Mouse (Mus musculus) forebrain, postnatal 0 days (tissue): ENCODE measurements around the gene Slc15a5. TPM values are rescaled to one million over a fixed set of nuclear protein-coding genes. Genes with fewer than 3 reads are reported as not detected.
A peak's percentile ranks its signal among the peaks of the same experiment; 100 is the strongest.

Experiments
- ATAC-seq: fragments of 200-750 bp; cut with Nextera tagmentation; 2 replicates; pipeline ENCODE4 v1.8.0; 2017; ENCODE audit warnings: mild to moderate bottlenecking, moderate library complexity
- DNase-seq: peaks from one replicate; pipeline ENCODE4 v3.0.0-alpha.2; 2015
- H3K27ac ChIP-seq: fragments of 300-500 bp; sonication (generic); 2 replicates; pipeline ENCODE4 v1.5.1; 2014; ENCODE audit warnings: low read depth, mild to moderate bottlenecking, antibody characterized with exemption, low read length, moderate library complexity, mixed read lengths
- H3K27me3 ChIP-seq: fragments of 300-500 bp; sonication (generic); 2 replicates; pipeline ENCODE4 v1.6.1; 2014; ENCODE audit warnings: mild to moderate bottlenecking, low read length, mixed read lengths; ENCODE audit not compliant: insufficient read depth
- H3K36me3 ChIP-seq: fragments of 300-500 bp; sonication (generic); 2 replicates; pipeline ENCODE4 v1.6.1; 2014; ENCODE audit warnings: mild to moderate bottlenecking, moderate library complexity; ENCODE audit not compliant: insufficient read depth
- H3K4me1 ChIP-seq: fragments of 300-500 bp; sonication (generic); 2 replicates; pipeline ENCODE4 v1.6.1; 2014; ENCODE audit warnings: antibody characterized with exemption; ENCODE audit not compliant: insufficient read depth
- H3K4me2 ChIP-seq: fragments of 300-500 bp; sonication (generic); 2 replicates; pipeline ENCODE4 v1.6.1; 2014; ENCODE audit warnings: low read depth, mild to moderate bottlenecking, moderate library complexity
- H3K4me3 ChIP-seq: fragments of 300-500 bp; sonication (generic); 2 replicates; pipeline ENCODE4 v1.5.1; 2014; ENCODE audit warnings: low read depth, low read length, mixed read lengths
- H3K9ac ChIP-seq: fragments of 300-500 bp; sonication (generic); 2 replicates; pipeline ENCODE4 v1.6.1; 2014; ENCODE audit warnings: mild to moderate bottlenecking
- H3K9me3 ChIP-seq: fragments of 300-500 bp; sonication (generic); 2 replicates; pipeline ENCODE4 v1.6.1; 2016; ENCODE audit warnings: low read length
- CTCF ChIP-seq: sonication (generic); IDR thresholded peaks from 2 replicates; pipeline ENCODE4 v1.5.1; 2016; ENCODE audit warnings: antibody characterized with exemption, control low read depth, low read depth
- WGBS: fragments of 180-500 bp; shearing (Covaris S2); extraction: QIAGEN DNeasy Blood & Tissue Kit; methylation state at CpG from one replicate; pipeline ENCODE4 v1.1.7; 2014; 5-methylcytosine and 5-hydroxymethylcytosine counted together
- polyA plus RNA-seq: library from polyadenylated mRNA; unstranded; fragments of >200 nt; fragmentation: Nextera tagmentation; extraction: Ambion mirVana; gene quantifications from 2 replicates; pipeline ENCODE4 v1.2.1, GENCODE M21; 2015
- total RNA-seq: library from RNA; depleted of rRNA; stranded (reverse); fragments of >200 nt; gene quantifications from 2 replicates; pipeline ENCODE4 v1.2.3, GENCODE M21; 2014

Slc15a5 gene
- total and polyA plus RNA-seq, 2 experiments from 2014 or later: 0.10 to 0.11 TPM

DNA sequence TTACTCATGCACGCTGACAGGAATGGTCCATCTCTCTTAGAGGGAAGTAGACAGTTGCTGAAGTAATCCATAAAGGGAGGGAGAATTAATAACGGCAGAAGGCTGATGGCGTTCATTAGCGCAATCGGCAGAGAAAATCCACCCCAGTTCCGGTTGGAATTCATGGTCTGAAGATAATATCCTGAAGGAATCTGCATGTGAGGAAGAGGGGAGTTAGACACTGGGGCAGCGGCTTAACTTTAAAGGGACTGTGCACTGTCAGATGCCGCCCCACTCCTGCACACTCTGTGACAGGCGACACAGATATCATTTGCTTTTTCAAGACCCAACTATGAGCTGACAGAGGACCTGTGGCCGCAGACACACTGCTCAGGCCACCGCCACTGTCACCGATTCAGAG, 42.8 kb downstream of the Slc15a5 start:
- H3K27me3 ChIP-seq: no peaks in the 10 kb centered on the region
- no peaks in the 10 kb centered on the region for H3K4me1 ChIP-seq
- no peaks in the 10 kb centered on the region for H3K36me3 ChIP-seq
- no peak overlapping the region for H3K4me3 ChIP-seq
- H3K27ac ChIP-seq: no peak overlapping the region
- no peaks in the 10 kb centered on the region for H3K9me3 ChIP-seq
- DNase-seq (no peak), ATAC-seq (no peak)
- WGBS: 96% methylated on average over 12 of the region's 12 CpGs
- H3K9ac ChIP-seq: no peak overlapping the region
- TF ChIP-seq CTCF: no peak
- H3K4me2 ChIP-seq: no peak overlapping the region

- Histone ChIP-seq H3K9me3 (no peaks in the 10 kb centered on the region), H3K27ac (no peak overlapping the region), H3K9ac (no peak overlapping the region), H3K4me1 (no peaks in the 10 kb centered on the region), H3K4me2 (no peak overlapping the region), H3K27me3 (no peaks in the 10 kb centered on the region), H3K36me3 (no peaks in the 10 kb centered on the region), H3K4me3 (no peak overlapping the region)
- no peak for ATAC-seq
- TF ChIP-seq CTCF: no peak
- DNase-seq: no peak
These were observed 62.8 kb downstream of the Slc15a5 start for GRCm38 (mm10) chr6:138016898-138017297.

DNA sequence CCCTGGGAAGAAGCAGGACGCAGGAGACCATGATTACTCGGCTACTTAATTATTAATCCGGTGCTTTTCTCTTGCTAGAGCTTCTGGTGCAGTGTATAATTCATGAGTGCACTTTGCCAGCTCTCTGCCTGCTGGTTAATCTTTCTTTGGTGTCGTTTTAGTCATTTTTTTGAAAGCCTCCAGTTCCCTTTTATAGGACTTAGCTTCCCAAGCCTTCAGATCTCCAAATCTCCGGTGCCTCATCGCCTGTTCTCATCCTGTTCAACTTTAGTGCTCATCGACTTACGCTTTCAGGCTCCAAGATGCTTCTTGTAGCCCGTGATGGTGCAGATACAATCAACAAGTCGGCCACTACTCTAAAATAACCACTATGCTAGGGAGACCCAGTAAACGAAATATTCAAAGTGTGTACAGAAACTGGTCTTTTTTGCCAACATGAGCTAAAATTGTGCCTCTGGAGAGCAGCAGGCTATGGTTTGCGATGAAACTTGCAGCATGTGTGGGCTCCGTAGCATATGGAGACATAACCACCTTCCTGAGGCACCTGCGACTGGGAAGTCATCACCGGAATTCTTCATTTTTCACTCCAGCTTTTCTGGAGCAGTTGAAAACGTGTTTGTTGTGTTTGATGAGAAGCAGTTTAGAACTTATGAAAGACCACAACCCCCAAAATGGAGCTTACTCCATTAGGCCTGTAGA, 64.6 kb downstream of the Slc15a5 start:
- no peak overlapping the region for H3K4me3 ChIP-seq
- no peaks in the 10 kb centered on the region for H3K27me3 ChIP-seq
- H3K9ac ChIP-seq: no peak overlapping the region
- H3K36me3 ChIP-seq: no peaks in the 10 kb centered on the region
- WGBS: 76% methylated on average over 16 of the region's 16 CpGs
- H3K4me1 ChIP-seq: no peaks in the 10 kb centered on the region
- TF ChIP-seq CTCF: no peak
- no peak for ATAC-seq
- no peak overlapping the region for H3K27ac ChIP-seq
- H3K4me2 ChIP-seq: no peak overlapping the region
- H3K9me3 ChIP-seq: no peaks in the 10 kb centered on the region
- DNase-seq: no peak

DNA sequence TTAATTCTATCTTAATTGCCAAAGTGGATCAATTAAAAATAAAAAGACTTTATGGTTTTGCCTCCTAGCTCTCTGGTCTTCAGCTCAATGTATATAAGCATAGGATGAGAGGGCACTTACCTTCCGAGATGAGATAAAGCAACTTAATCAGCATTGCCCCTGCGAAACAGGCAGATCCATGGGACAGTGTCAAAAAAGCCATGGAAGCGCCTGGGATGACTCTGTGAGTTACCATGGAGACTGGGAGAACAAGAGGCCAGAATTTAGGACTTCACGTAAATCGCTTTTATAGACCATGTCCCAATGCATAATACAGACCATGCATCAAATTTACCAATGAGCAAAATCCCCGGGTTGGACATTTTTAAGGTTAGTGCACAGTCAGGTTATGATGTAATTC, 67.8 kb downstream of the Slc15a5 start:
- H3K9me3 ChIP-seq: no peaks in the 10 kb centered on the region
- H3K9ac ChIP-seq: no peak overlapping the region
- TF ChIP-seq CTCF: no peak
- H3K27ac ChIP-seq: no peak overlapping the region
- H3K4me2 ChIP-seq: no peak overlapping the region
- H3K36me3 ChIP-seq: no peaks in the 10 kb centered on the region
- WGBS: 81% methylated on average over 6 of the region's 6 CpGs
- no peak for ATAC-seq
- no peak overlapping the region for H3K4me3 ChIP-seq
- H3K27me3 ChIP-seq: no peaks in the 10 kb centered on the region
- no peak for DNase-seq
- no peaks in the 10 kb centered on the region; the same call in 1 of the 2 replicates for H3K4me1 ChIP-seq

DNA sequence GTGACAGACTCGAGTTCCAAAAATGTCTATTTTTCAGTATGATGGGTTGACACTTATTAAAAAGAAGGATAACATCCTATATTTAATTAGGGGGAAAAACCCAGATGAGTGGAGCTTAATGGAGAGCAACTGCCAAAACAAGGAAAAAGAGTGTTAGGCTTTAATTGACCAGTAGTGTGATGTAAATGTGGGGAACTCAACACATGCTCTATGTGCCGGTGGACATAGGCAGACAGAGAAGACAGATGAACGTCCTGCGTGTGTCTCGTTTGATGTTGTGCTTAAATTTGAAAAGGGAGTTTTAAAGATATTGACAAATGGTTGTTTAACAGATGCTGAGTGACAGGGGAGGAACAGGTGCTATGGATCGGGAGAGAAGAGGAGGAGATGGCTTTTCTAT, 72.0 kb downstream of the Slc15a5 start:
- H3K9ac ChIP-seq: no peak overlapping the region
- no peaks in the 10 kb centered on the region; the same call in 1 of the 2 replicates for H3K4me1 ChIP-seq
- no peak overlapping the region for H3K4me2 ChIP-seq
- no peaks in the 10 kb centered on the region for H3K36me3 ChIP-seq
- TF ChIP-seq CTCF: no peak
- no peak overlapping the region for H3K27ac ChIP-seq
- ATAC-seq (no peak), DNase-seq (no peak)
- no peak overlapping the region for H3K4me3 ChIP-seq
- no peaks in the 10 kb centered on the region for H3K9me3 ChIP-seq
- 35% methylated on average over 6 of the region's 6 CpGs for WGBS
- no peaks in the 10 kb centered on the region for H3K27me3 ChIP-seq

DNA sequence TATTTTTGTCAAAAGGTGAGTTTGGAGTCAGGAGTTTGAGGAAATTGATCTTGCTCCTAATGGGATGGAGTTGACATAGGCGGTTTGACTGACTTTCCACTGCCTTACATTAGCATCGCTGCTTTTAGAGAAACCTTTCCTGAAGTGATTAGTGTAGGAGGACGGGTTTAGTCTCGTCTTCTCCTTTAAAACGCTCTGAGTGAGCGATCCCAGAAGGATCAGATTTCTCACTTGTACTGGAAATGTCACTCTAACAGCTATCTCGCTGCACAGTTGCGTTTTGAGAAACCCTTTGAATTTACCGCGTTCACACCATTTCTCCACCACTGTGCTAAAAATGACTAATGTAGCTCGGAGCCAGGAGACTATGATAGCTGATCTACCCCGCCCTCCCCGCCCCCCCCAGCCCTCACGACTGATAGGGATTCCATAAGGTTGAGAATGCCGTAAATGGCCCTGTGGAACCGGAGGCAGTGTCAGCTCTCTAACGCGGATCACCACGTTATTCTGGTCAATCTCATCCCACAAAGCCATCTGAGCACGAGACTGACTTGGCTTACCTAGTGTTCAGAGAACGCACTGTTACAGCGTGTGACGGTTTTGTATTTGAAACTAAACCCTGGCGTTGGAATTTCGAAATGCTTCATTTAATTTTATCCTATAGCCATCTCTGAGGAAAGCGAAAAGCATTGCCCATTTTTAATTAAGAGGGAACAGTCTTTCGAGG, 73.0 kb downstream of the Slc15a5 start:
- Histone ChIP-seq H3K4me1 (no peaks in the 10 kb centered on the region; the same call in 1 of the 2 replicates), H3K4me3 (no peak overlapping the region), H3K9ac (no peak overlapping the region), H3K27me3 (no peaks in the 10 kb centered on the region), H3K4me2 (no peak overlapping the region; the same call in 1 of the 2 replicates), H3K36me3 (no peaks in the 10 kb centered on the region), H3K27ac (peak overlapping the region; percentile 16; the same call in 1 of the 2 replicates), H3K9me3 (no peaks in the 10 kb centered on the region)
- no peak for TF ChIP-seq CTCF
- DNase-seq (no peak), ATAC-seq (peak; percentile 56)
- 64% methylated on average over 27 of the region's 27 CpGs for WGBS

GRCm38 (mm10) chr6:137989853-137990252, 89.9 kb downstream of the Slc15a5 start:
- H3K4me3 ChIP-seq: no peak overlapping the region
- ATAC-seq (no peak), DNase-seq (no peak)
- no peak overlapping the region for H3K27ac ChIP-seq
- H3K4me1 ChIP-seq: no peaks in the 10 kb centered on the region
- no peaks in the 10 kb centered on the region for H3K9me3 ChIP-seq
- no peaks in the 10 kb centered on the region for H3K36me3 ChIP-seq
- H3K4me2 ChIP-seq: no peak overlapping the region
- no peak overlapping the region for H3K9ac ChIP-seq
- H3K27me3 ChIP-seq: no peaks in the 10 kb centered on the region
- TF ChIP-seq CTCF: peak; percentile 66
